Mouse (Mus musculus): ENCODE data around the gene Gpr1. TPM values are rescaled to one million over a fixed set of nuclear protein-coding genes. Genes with fewer than 3 reads are reported as not detected.
"Not testable (repeated sequence)": the region's sequence is repeated elsewhere in the genome, so short reads cannot be mapped to it uniquely, and the experiment has no call there.

Gpr1 gene
- total RNA-seq, 2 experiments from 2014 or later = 0.31 to 0.49 TPM

DNA sequence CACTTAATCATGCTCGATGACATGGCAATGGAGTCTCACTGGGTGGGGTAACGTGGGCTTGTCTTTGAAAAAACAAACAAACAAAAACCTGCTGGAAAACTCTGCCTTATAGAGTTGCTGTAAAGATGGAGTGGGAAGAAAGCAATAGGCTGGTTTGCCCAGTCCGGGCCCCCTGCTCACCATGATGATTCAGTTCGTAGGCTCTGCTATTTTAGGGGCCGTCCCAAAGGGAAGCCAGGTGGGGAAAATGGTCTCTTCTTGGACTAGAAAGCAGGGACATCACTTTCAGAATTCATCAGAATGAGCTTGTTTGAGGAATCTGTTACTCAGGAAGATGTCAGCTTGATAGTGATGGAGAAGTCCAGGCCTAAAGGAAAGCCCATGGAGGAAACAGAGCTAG, 12.9 kb upstream of the Gpr1 start:
- intact Hi-C loops (cut with DNase I) = no loop called here
- DNase-seq (ENCODE audit: low spot score) = no peak

DNA sequence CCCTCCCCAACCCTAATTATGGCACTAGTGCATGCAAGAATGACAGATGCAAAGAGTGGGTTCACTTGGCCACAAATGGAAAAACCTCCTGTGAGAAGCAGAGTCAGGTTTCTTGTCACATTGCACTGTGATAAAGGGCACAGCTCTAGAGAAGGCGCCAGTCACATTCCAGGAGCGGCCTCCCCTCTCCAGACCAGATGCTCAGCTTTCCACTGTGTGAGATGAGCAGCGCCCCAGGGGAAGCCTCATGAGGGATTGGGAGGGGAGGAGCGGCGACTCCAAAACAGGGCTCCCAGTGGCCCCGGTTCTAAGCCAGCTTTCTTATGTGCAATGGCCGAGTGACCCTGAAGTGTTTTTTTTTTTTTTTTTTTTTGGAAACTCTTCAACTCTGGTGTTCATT, 11.5 kb upstream of the Gpr1 start:
- no peak for DNase-seq (ENCODE audit: low spot score)
- intact Hi-C loops (cut with DNase I) = no loop called here

DNA sequence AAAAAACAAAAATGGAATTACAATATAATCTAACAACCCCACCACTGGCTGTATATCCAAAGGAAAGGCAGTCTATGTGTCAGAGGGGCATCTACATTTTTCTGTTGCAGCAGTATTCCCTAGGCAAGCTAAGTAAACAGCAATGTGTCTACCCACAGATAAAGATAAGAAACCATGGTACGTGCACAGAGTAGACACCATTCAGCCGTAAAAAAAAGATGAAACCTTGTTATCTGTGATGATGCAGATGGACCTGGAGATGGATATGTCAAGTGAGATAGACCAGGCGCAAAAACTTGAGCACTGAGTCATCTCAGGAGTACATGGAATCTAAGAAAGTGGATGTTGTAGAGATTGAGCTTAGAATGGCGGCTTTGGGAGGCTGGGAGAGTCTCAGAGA, 10.7 kb upstream of the Gpr1 start:
- DNase-seq (ENCODE audit: low spot score) = no peak

DNA sequence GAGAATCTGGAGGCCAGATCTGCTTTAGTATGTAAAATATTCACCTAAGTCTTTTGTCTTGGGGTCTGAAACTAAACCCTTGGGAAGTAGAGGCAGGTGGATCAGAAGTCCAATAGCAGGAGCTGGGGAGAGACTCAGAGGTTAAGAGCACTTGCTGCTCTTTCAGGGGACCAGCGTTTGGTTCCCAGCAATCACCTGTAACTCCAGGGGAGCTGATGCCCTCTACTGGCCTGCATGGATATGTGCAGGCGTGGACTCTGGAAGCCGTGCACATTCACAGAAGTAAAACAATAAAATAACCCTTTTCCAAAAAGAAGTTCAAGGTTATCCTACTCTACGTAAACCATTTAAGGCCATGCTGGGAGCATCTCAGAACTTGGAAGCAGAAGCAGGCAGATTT, 4.9 kb upstream of the Gpr1 start:
- DNase-seq (ENCODE audit: low spot score) = no peak
- intact Hi-C loops (cut with DNase I) = no loop called here

More for the DNA sequence above, 10.7 kb upstream of the Gpr1 start:
- intact Hi-C loops (cut with DNase I) = no loop called here

DNA sequence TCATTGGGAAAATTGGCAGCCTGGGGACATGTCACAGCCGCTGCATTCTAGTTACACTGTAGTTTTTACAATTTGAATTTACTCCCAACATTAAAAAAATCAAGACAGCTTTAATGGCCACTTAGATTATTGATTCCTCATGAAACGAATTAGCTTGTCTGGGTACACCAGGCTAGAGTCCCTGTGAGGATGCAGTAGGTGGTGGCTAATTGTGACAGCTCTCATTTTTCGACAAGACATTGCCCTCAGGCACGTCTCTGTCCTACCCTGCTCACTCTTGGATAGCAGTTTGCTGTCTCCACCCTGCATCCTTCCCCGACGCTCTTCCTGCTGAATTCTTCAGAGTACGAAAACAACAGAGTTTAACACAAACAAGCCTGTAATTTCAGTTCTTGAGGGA, 288 bp upstream of the Gpr1 start:
- no peak for DNase-seq (ENCODE audit: low spot score)
- intact Hi-C loops (cut with DNase I) = no loop called here

DNA sequence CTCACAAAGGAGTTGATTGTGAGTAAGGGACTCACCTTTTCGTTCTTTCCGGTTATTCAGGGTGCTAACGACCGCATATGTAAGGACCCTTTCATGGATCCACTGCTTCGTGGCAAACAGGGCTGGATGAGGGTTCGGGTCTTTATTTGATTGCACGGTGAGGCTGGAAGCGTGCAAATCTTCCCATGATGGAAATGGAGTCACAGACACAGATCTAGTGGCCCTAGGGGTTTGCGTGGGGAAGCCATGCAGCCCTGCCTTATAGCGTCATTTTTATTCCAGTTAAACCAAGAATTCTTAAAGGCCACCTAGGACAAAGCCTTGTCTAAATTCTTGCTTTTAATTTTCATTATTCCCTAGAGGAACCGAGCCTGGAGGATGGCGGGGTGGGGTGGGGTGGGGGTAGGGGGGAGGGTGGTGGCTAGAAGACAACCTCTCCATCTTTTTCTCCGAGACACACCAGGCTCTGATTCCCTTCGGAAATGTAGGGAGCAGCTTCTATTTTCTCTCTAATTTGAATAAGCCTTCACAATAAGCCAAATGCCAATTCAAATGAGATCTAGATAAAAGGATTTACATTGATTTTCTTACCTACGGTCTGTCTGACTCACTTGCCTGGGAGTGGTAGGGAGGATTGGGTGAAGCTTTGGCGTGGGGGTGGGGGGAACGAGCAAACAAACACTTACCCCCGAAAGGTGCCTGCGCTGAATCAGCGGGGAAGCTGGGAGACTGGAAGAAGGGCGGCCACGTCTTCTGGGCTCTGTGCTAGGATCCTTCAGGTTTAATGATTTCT, 669 bp downstream of the Gpr1 start:
- intact Hi-C loops (cut with DNase I) = no loop called here
- no peak for DNase-seq (ENCODE audit: low spot score)

DNA sequence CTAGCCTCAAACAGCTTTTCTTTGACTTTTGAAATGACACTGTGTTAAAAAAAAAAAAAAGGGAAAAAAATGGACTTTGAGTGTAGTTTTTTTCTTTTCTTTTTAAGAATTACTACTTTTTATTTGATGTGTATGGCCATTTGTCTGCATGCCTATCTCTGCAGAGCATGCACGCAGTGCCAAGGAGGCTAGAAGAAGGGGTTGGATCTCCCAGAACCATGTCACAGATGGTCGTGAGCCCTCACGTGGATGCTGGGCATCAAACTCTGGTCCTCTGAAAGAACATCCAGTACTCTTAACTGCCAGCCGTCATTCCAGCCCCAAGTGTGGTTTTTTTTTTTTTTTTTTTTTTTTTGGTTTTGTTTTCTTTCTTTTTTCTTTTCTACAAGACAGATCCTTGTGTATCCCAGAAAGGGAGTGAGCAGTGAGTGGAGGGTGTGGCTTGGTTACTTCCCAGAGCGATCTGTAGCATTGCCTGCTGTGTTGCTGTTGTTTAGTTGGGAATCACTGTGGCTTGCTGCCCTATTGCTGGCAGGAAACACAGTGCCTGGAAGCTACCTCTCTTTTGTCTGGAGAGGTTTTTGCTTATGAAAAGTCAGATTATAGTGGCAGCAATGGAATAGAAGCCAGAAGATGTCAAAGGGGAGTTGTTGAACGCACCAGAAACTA, 4.3 kb downstream of the Gpr1 start:
- DNase-seq (ENCODE audit: low spot score) = no peak
- intact Hi-C loops (cut with DNase I) = no loop called here

DNA sequence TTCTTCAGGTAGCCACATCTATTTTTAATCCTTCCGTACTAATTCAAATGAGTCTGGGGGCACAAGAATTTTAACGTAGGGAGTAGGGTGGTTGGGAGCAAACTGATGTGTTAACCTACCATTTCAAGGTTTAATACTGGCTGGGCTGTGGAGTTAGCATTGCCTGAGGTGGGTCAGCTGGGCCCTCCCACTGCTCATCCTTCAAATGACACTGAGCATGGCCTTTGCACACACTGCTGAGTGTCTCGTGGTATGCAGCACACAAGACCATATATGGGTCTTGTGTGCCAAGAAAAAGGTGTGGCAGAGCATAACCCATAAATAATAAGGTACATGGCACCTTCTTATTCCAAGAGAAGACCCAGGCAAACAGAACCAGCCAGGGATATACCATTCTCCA, 6.7 kb downstream of the Gpr1 start:
- no peak for DNase-seq (ENCODE audit: low spot score)
- intact Hi-C loops (cut with DNase I) = no loop called here

DNA sequence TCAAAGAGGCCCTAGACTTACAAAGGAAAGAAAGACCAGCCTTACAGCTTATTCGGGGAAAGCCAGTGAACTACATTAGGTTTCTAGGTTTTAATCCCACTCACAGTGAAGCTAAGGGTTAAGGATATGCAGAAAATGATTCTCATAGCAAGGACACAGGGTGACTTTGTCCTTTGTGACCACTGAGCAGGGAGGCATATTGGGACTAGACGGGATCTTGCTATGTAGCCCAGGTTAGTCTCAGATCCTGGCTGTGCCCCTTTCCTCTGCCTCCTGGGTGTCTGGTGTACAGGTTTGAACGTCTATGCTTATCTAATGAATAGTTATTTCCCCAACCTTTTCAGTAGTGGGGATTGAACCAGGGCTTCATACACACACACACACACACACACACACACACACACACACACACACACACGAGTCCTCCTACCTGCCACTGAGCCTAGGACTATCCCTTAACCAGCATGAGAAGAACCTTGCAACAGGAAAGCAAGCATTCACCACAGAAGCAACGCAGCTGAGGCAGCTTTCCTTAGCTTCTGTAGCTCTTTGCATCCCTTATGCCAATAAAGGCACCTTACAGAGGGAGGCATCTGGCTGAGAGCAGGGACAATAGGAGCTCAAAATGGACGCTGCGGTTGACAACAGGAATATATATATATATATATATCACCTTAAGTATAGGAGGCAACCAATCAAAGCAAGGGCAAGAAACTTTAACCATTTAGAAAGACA, 9.5 kb downstream of the Gpr1 start:
- intact Hi-C loops (cut with DNase I) = no loop called here

DNA sequence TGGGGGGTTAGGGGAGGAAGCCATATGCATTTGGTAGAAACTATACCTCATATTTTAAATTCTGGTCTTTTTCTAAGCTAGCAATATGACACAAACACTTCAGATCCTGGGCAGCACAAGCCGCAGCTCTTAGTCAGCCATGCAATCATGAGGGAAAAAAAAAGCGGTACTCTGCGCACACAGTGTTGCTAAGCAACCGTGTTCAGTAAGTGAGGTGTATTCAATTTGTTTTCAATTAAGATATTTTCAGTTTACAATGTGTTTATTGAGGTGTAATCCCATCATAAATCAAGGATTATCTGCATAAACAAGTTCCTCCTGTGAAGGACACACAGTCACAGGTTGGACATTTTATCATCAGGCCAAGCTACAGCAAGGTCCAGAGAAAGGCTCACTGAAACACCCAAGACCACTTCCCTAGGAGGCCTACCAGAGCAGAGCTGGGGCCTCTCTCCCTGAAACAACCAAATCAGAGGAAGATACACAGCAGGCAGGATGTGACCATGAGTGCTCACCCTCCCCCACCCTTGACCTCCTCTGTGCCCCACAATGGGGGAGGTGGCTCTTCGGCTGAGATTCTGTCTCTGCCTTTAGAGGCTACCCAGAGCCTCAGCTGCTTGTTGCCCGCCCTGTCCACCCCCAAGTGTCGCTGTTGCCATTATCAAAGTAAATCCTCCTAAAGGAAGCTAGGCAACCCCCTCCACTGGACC, 10.2 kb downstream of the Gpr1 start:
- no peak for DNase-seq (ENCODE audit: low spot score)
- intact Hi-C loops (cut with DNase I) = no loop called here

More for the DNA sequence above, 9.5 kb downstream of the Gpr1 start:
- DNase-seq (ENCODE audit: low spot score) = no peak

DNA sequence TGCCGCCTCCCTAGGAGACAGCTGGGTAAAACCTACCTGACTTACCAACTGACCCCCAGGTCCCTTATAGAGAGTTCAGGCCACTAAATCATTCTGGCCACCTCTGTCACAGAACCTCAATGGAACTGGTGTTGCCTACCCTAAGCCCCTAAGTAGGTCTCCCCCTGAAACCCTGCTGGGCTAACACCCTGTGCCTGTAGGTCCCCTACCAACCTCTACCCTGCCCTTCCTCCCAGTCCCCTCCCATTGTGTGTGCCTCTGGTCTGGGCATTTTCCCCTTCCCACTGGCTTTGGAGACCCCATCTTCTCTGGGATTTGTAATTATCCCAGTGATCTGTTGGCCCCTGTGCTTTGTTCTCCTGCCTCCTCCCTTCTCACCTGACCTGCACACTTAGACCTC, 10.9 kb downstream of the Gpr1 start:
- DNase-seq (ENCODE audit: low spot score) = no peak
- intact Hi-C loops (cut with DNase I) = no loop called here

DNA sequence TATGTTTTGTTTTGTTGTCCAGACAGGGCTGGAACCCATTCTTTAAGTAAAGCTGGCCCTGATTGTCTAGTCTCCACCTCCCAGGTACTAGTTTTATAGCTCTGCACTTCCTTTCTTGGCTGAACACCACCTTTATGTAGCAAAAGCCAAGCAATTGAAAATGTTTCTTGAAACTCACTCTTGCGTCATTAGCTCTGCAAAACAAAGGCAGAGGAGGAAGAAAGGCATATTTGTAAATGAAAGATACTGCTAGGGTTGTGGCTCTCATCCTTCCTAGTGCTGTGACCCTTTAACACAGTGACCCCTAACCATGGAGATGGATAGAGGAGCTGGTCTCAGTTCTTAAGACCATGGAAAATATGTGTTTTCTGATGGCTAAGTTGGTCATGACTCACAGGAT, 12.7 kb downstream of the Gpr1 start:
- intact Hi-C loops (cut with DNase I) = no loop called here
- DNase-seq (ENCODE audit: low spot score) = no peak

DNA sequence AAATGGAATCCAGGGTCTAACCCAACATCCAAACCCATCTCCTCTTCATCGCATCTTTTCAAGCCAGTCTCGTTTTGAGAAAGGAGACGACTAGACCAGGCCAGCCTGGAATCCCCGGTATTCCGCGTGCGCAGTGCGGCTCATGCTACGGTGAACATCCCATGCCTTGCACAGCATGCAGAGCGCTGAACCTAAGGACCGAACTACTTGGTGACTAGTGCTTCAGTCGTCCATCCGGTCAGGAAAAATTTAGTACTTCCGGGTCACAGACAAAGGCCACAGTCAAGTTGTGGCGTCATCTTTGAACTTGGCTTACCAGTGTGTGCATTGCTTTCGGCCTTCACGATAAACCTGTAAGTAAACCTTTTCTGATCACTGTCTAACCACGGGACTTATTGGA, 14.0 kb downstream of the Gpr1 start:
- intact Hi-C loops (cut with DNase I) = no loop called here
- DNase-seq (ENCODE audit: low spot score) = no peak

DNA sequence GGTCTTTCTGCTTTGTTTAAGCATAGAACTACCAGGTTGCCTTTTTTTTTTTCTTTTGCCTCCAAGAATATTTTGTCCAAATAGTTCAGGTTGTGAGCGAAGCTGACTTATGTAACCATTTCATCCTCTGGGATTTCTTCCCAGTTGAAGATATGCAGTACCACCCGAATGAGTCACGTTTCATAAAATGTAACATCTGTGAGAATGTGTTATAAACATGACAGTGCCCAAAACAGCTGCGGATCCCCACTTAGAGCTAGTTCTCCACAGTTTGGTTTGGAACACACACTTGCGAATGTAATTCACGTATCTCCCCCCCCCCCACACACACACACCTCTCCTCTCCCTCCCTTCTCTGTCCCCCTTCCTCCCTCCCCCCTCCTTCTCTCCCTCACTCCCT, 15.0 kb downstream of the Gpr1 start:
- no peak for DNase-seq (ENCODE audit: low spot score)
- intact Hi-C loops (cut with DNase I) = no loop called here

DNA sequence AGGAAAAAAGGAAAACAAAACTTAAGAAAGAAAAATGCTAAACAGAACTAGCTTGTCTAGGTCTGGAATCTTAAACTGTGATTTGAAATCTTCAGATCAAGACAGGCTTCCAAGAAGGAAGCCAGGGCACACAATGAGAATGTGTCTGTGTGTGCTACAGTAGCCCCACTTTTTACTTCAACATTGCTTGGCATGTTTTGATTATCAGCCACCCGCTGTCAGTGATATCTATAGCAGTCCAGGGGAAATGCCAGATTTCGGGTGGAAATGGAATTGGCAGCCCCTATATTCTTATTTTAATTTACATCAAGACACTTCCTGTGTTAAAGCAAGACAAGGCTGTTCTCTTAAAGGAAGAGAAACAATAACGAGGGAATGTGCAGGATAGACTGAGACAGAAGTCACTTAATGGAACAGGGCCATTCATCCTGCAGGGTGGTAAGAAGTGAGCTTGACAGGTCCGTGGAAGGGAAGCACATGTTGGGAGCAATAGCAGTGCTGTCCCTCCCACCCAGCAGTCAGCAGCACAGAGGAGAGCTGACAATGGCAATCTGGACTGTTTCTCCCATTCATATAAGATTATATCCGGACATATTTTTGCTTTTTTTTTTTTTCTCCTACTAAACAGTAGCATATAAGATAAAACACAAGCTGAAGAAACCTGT, 18.4 kb downstream of the Gpr1 start:
- intact Hi-C loops (cut with DNase I) = no loop called here
- DNase-seq (ENCODE audit: low spot score) = no peak

DNA sequence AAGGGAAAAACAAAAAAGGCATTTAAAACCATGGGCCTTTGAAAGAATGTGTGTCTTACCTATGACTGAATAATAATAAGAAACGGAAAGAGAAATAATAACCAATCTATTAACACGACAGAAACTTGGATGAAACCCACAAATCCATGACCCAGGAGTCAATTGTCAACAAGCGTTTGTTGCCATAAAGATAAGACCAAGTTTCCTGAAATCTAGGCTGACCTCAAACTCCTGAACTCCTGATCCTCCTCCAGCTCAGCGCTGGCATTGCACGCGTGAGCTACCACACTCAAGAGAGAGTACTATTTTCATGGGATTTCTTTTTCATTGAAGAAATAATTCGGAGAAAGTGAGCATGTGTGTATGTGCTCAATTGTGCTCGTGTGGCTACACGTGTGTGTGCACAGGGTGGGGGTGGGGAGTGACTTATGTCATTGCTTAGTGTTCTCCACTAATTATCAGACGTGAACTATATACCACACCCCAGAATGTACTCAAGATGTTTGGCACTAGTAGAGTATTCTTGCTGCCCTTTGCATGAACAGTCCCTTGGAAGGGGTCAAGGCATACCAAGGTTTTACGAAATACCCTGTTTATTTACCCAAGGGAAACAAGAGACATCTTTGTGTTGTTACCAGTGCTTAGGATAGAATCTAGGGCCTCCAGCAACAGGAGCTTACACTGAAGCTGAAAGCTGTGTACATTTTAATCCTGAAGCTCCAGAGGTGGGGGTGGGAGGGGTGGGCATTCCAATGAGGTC, 21.9 kb downstream of the Gpr1 start:
- intact Hi-C loops (cut with DNase I) = no loop called here
- no peak for DNase-seq (ENCODE audit: low spot score)

DNA sequence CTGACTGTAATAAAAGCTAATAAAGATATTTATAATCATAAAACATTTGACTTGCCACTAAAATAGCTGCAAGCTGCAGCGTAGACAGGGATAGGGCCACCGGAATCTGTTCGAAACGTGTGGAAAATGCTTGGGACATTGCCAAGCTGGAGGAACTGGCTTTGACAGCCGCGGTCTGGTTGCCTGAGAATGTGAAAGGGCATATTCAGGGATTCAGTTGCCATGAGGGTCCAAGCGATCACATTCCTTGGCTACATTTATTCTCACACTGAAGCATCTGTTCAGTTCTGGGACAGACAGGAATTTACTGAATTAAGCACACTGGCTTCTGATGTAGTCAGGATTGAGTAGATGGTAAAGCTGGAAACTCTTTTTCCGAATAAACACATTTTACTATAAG, 23.5 kb downstream of the Gpr1 start:
- DNase-seq (ENCODE audit: low spot score) = no peak
- intact Hi-C loops (cut with DNase I) = no loop called here

DNA sequence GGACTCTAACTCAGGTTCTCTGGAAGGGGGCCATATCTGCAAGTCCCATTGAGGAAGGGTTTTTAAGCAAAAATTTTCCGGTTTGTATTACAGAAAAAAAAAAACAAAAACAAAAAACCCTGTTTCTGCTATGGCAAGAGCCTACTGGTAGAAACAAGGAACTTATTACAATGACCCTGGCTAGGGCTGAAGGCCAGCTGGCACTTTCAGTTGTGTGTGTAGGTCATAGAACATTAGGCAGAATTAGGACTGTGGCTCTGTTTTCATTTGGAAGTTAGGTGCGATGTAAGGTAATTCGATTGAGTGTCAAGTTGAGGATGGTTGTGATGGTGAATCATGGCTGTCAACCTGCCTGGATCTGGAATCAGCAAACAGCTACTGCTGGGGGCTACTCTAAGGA, 25.8 kb downstream of the Gpr1 start:
- intact Hi-C loops (cut with DNase I) = no loop called here
- DNase-seq (ENCODE audit: low spot score) = no peak

DNA sequence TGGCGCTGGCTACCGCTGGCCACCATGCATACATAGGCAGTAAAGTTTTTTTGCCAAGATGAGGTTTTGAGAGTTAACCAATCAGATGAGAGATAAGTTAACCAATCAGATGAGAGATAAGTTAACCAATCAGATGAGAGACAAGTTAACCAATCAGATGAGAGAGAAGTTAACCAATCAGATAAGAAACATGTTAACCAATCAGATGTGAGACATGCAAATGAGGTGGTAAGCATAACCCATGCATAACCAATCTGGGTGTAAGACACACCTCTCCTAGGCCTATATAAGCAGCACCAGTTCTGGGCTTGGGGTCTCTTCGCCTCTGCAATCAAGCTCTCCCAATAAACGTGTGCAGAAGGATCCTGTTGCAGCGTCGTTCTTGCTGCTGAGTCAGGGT, 28.9 kb downstream of the Gpr1 start:
- DNase-seq (ENCODE audit: low spot score); intact Hi-C loops (cut with DNase I): not testable (repeated sequence)

All from heart, postnatal 25 days (tissue).